Mouse (Mus musculus): ENCODE data around the gene Ccdc51.

GRCm38 (mm10) chr9:109090446-109090845, 8.2 kb downstream of the Ccdc51 start:
- no peak for TF ChIP-seq CTCF (IDR thresholded peaks at IDR 0.05; ENCODE audit: borderline replicate concordance, extremely low read depth, insufficient read depth, insufficient read length)
- no peak for TF ChIP-seq POLR2A (IDR thresholded peaks at IDR 0.05; ENCODE audit: borderline replicate concordance, extremely low read depth, insufficient read depth, insufficient read length, poor library complexity, severe bottlenecking)

All from brain, embryonic 14.5 days (tissue).